Mouse (Mus musculus): ENCODE results near the gene Olfr1339. TPM values are rescaled to one million over a fixed set of nuclear protein-coding genes. Genes with fewer than 3 reads are reported as not detected.

Gene Olfr1339
- not detected in 3 replicates for total RNA-seq (2017)

- no peak for ATAC-seq (replicated peaks; ENCODE audit: insufficient number of reproducible peaks, low FRiP score, low TSS enrichment, poor library complexity, severe bottlenecking)
Observed at GRCm38 (mm10) chr4:118731875-118732274, at the start of gene Olfr1339. Olfr1339 (plus strand) TSS chr4:118732175.

- ATAC-seq (replicated peaks; ENCODE audit: insufficient number of reproducible peaks, low FRiP score, low TSS enrichment, poor library complexity, severe bottlenecking): no peak
Observed at GRCm38 (mm10) chr4:118687086-118687485, 44.9 kb upstream of the Olfr1339 start.

- ATAC-seq (replicated peaks; ENCODE audit: insufficient number of reproducible peaks, low FRiP score, low TSS enrichment, poor library complexity, severe bottlenecking): no peak
Observed at GRCm38 (mm10) chr4:118692412-118692973, 39.5 kb upstream of the Olfr1339 start, which contains the start of gene Olfr1342. Olfr1342 (minus strand) TSS chr4:118692756.

- ATAC-seq (replicated peaks; ENCODE audit: insufficient number of reproducible peaks, low FRiP score, low TSS enrichment, poor library complexity, severe bottlenecking): no peak
Observed at GRCm38 (mm10) chr4:118693812-118694211, 38.2 kb upstream of the Olfr1339 start.

- ATAC-seq (replicated peaks; ENCODE audit: insufficient number of reproducible peaks, low FRiP score, low TSS enrichment, poor library complexity, severe bottlenecking): no peak
Observed at GRCm38 (mm10) chr4:118703223-118703622, 28.8 kb upstream of the Olfr1339 start, which contains the start of gene Olfr1341. Olfr1341 (plus strand) TSS chr4:118703523.

GRCm38 (mm10) chr4:118708086-118708485 lies 23.9 kb upstream of the Olfr1339 start:
- ATAC-seq (replicated peaks; ENCODE audit: insufficient number of reproducible peaks, low FRiP score, low TSS enrichment, poor library complexity, severe bottlenecking): no peak

GRCm38 (mm10) chr4:118711656-118712055 lies 20.3 kb upstream of the Olfr1339 start:
- no peak for ATAC-seq (replicated peaks; ENCODE audit: insufficient number of reproducible peaks, low FRiP score, low TSS enrichment, poor library complexity, severe bottlenecking)

- ATAC-seq (replicated peaks; ENCODE audit: insufficient number of reproducible peaks, low FRiP score, low TSS enrichment, poor library complexity, severe bottlenecking): no peak
Observed at GRCm38 (mm10) chr4:118719838-118720237, 12.1 kb upstream of the Olfr1339 start, which contains the start of gene Olfr1340. Olfr1340 (plus strand) TSS chr4:118720138.

GRCm38 (mm10) chr4:118721742-118722483 lies 10.1 kb upstream of the Olfr1339 start:
- no peak for ATAC-seq (replicated peaks; ENCODE audit: insufficient number of reproducible peaks, low FRiP score, low TSS enrichment, poor library complexity, severe bottlenecking)

- no peak for ATAC-seq (replicated peaks; ENCODE audit: insufficient number of reproducible peaks, low FRiP score, low TSS enrichment, poor library complexity, severe bottlenecking)
Observed at GRCm38 (mm10) chr4:118739574-118739973, 7.6 kb downstream of the Olfr1339 start.

- no peak for ATAC-seq (replicated peaks; ENCODE audit: insufficient number of reproducible peaks, low FRiP score, low TSS enrichment, poor library complexity, severe bottlenecking)
Observed at GRCm38 (mm10) chr4:118740988-118741698, 9.2 kb downstream of the Olfr1339 start.

GRCm38 (mm10) chr4:118741881-118742280 lies 9.9 kb downstream of the Olfr1339 start:
- no peak for ATAC-seq (replicated peaks; ENCODE audit: insufficient number of reproducible peaks, low FRiP score, low TSS enrichment, poor library complexity, severe bottlenecking)

GRCm38 (mm10) chr4:118758637-118759036 lies 26.7 kb downstream of the Olfr1339 start, which contains the start of gene Olfr1338:
Olfr1338 (minus strand) TSS chr4:118758737.
- no peak for ATAC-seq (replicated peaks; ENCODE audit: insufficient number of reproducible peaks, low FRiP score, low TSS enrichment, poor library complexity, severe bottlenecking)

- no peak for ATAC-seq (replicated peaks; ENCODE audit: insufficient number of reproducible peaks, low FRiP score, low TSS enrichment, poor library complexity, severe bottlenecking)
Observed at GRCm38 (mm10) chr4:118782486-118782885, 50.5 kb downstream of the Olfr1339 start, which contains the start of gene Olfr1337. Olfr1337 (minus strand) TSS chr4:118782586.

Other genes starting within 250 kb of the Olfr1339 start
- gene Tie1, start 242.1 kb upstream of the Olfr1339 start, total RNA-seq (2017): 0.10 TPM in 1 of 3 replicates, not detected in the others
- not detected in 3 replicates for gene 2610528J11Rik, start 205.2 kb upstream of the Olfr1339 start, total RNA-seq (2017)
- gene Tmem125, start 188.1 kb upstream of the Olfr1339 start, total RNA-seq (2017): not detected in 3 replicates
- not detected in 3 replicates for gene Cfap57, start 111.4 kb upstream of the Olfr1339 start, total RNA-seq (2017)
- 40.9 to 70.6 TPM (median 54.9 TPM) in 3 replicates for gene Ebna1bp2, start 111.4 kb upstream of the Olfr1339 start, total RNA-seq (2017)
- gene Olfr62, start 73.2 kb upstream of the Olfr1339 start, total RNA-seq (2017): not detected in 3 replicates
- gene Olfr1342, start 39.4 kb upstream of the Olfr1339 start, total RNA-seq (2017): not detected in 3 replicates
- 0.32 TPM in 1 of 3 replicates, not detected in the others for gene Olfr1341, start 28.7 kb upstream of the Olfr1339 start, total RNA-seq (2017)
- gene Olfr1340, start 12.0 kb upstream of the Olfr1339 start, total RNA-seq (2017): not detected in 3 replicates
- gene Olfr1338, start 26.6 kb downstream of the Olfr1339 start, total RNA-seq (2017): not detected in 3 replicates
- gene Olfr1337, start 50.4 kb downstream of the Olfr1339 start, total RNA-seq (2017): not detected in 3 replicates
- not detected in 3 replicates for gene Olfr1335, start 77.8 kb downstream of the Olfr1339 start, total RNA-seq (2017)
- not detected in 3 replicates for gene Olfr1333, start 104.1 kb downstream of the Olfr1339 start, total RNA-seq (2017)
- not detected in 3 replicates for gene Olfr1331, start 132.5 kb downstream of the Olfr1339 start, total RNA-seq (2017)
- gene Olfr1330, start 156.4 kb downstream of the Olfr1339 start, total RNA-seq (2017): not detected in 3 replicates
- gene Olfr1329, start 185.3 kb downstream of the Olfr1339 start, total RNA-seq (2017): not detected in 3 replicates
- not detected in 3 replicates for gene Olfr1328, start 206.4 kb downstream of the Olfr1339 start, total RNA-seq (2017)
- gene Lao1, start 229.4 kb downstream of the Olfr1339 start, total RNA-seq (2017): not detected in 3 replicates

Measured in monocyte, adult 5-6 weeks (primary cell).